Mouse (Mus musculus) bone marrow, adult 2 months (tissue): ENCODE results near the gene Sh3glb2.

Experiments
- CTCF ChIP-seq: fragments of 200-500 bp; IDR thresholded peaks from 2 replicates; pipeline ENCODE4 v1.5.1; 2011; ENCODE audit warnings: low read length, control low read depth; ENCODE audit not compliant: control insufficient read depth, insufficient read depth
- POLR2A ChIP-seq: fragments of 200-500 bp; IDR thresholded peaks from 2 replicates; pipeline ENCODE4 v1.6.1; 2011; ENCODE audit warnings: low read depth, mild to moderate bottlenecking, control low read depth, low read length, borderline replicate concordance; ENCODE audit not compliant: control insufficient read depth

GRCm38 (mm10) chr2:30408452-30409100 is 49.4 kb upstream of the Sh3glb2 start:
- TF ChIP-seq CTCF: no peak
- no peak for TF ChIP-seq POLR2A
